Mouse (Mus musculus) hindbrain, postnatal 0 days (tissue): ENCODE results near the gene Spata17. TPM values are rescaled to one million over a fixed set of nuclear protein-coding genes. Genes with fewer than 3 reads are reported as not detected.

ENCODE experiments used
- ATAC-seq: fragments of 200-750 bp; cut with Nextera tagmentation; 2 replicates; pipeline ENCODE4 v1.8.0; 2017; ENCODE audit warnings: mild to moderate bottlenecking, moderate TSS enrichment, moderate library complexity
- DNase-seq: peaks from one replicate; pipeline ENCODE4 v3.0.0-alpha.2; 2015; ENCODE audit warnings: low spot score
- H3K27ac ChIP-seq: fragments of 300-500 bp; sonication (generic); 2 replicates; pipeline ENCODE4 v1.5.1; 2014; ENCODE audit warnings: mild to moderate bottlenecking
- H3K27me3 ChIP-seq: fragments of 300-500 bp; sonication (generic); 2 replicates; pipeline ENCODE4 v1.6.1; 2014; ENCODE audit warnings: low read length, mixed read lengths; ENCODE audit not compliant: insufficient read depth
- H3K36me3 ChIP-seq: fragments of 300-500 bp; sonication (generic); 2 replicates; pipeline ENCODE4 v1.6.1; 2014; ENCODE audit warnings: low read length, mixed read lengths; ENCODE audit not compliant: insufficient read depth
- H3K4me1 ChIP-seq: fragments of 300-500 bp; sonication (generic); 2 replicates; pipeline ENCODE4 v1.6.1; 2014; ENCODE audit warnings: antibody characterized with exemption, low read length, mixed read lengths; ENCODE audit not compliant: insufficient read depth
- H3K4me2 ChIP-seq: fragments of 300-500 bp; sonication (generic); 2 replicates; pipeline ENCODE4 v1.6.1; 2014; ENCODE audit warnings: low read depth, mild to moderate bottlenecking, low read length, moderate library complexity, mixed read lengths
- H3K4me3 ChIP-seq: fragments of 300-500 bp; sonication (generic); 2 replicates; pipeline ENCODE4 v1.5.1; 2014; ENCODE audit warnings: low read length
- H3K9ac ChIP-seq: fragments of 300-500 bp; sonication (generic); replicated peaks from 2 replicates; pipeline ENCODE4 v1.6.1; 2014; ENCODE audit warnings: mild to moderate bottlenecking, low read length, moderate library complexity, mixed read lengths
- H3K9me3 ChIP-seq: fragments of 300-500 bp; sonication (generic); 2 replicates; pipeline ENCODE4 v1.6.1; 2016; ENCODE audit warnings: low read length, mixed read lengths
- CTCF ChIP-seq: IDR thresholded peaks from 2 replicates; pipeline ENCODE4 v1.5.1; 2016; ENCODE audit warnings: antibody characterized with exemption, control low read depth, low read depth
- WGBS: fragments of 180-500 bp; shearing (Covaris S2); extraction: QIAGEN DNeasy Blood & Tissue Kit; methylation state at CpG from one replicate; pipeline ENCODE4 v1.1.7; 2014; 5-methylcytosine and 5-hydroxymethylcytosine counted together
- polyA plus RNA-seq: library from polyadenylated mRNA; unstranded; fragments of >200 nt; fragmentation: Nextera tagmentation; extraction: Ambion mirVana; gene quantifications from 2 replicates; pipeline ENCODE4 v1.2.1, GENCODE M21; 2015
- total RNA-seq: library from RNA; depleted of rRNA; stranded (reverse); fragments of >200 nt; gene quantifications from 2 replicates; pipeline ENCODE4 v1.2.3, GENCODE M21; 2014

The Spata17 gene
- total and polyA plus RNA-seq, 2 experiments from 2014 or later = 0.98 to 1.9 TPM

DNA sequence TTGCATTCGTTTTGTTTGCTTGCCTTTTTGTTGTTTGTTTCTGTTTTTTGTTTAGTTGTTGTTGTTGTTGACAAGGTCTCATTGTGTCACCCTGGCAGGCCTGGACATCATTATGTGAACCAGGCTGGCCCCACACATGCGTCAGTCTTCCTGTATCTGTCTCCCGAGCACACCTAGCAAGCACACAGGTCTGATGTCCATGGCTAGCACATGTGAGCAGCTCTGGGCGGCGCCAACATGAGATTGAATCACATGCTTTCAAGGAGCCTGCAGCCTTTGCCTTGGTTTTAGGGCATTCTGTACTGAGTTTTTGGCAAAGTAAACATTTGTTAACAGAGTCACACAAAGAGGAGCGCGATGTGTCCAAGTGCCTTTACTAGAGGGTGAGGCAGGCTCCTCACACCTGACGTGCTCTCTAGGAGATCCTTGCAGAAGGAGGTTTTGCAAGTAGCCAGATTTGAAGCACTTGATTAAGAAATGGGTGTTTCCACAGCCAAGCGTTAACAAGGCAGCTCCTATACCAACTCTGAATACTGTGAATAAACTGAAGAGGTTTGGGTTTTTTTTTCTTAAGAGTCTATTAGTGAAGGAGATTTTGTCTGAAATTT lies 166.5 kb downstream of the Spata17 start:
- no peaks in the 10 kb centered on the region for H3K36me3 ChIP-seq
- H3K4me2 ChIP-seq = no peak overlapping the region
- no peak overlapping the region for H3K27ac ChIP-seq
- H3K9ac ChIP-seq = no peak overlapping the region
- peaks cover 4% of the 10 kb centered on the region; the same call in 1 of the 2 replicates for H3K4me1 ChIP-seq
- DNase-seq (no peak), ATAC-seq (no peak)
- TF ChIP-seq CTCF = no peak
- H3K27me3 ChIP-seq = no peaks in the 10 kb centered on the region
- no peak overlapping the region for H3K4me3 ChIP-seq
- no peaks in the 10 kb centered on the region for H3K9me3 ChIP-seq
- 90% methylated on average over 9 of the region's 9 CpGs for WGBS

DNA sequence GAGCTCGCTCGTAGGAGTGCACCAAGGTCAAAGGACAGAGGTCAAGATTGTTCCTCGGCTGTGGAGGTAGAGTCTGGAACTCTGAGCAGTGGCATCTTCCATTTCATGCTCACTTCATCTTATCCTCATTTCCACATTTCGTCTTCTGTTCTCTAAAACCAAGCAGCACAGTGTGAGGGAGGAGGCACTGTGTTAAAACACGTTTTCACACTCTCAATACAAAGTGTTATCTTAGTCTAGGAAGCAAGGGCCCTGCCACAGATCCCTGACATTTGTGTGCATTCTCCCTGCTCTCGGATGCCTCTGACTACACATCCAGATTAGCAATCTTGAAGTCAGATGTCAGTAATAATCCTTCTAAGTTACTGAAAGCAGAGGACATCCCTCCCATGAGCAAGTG lies 170.5 kb downstream of the Spata17 start:
- no peak for DNase-seq
- Histone ChIP-seq H3K4me2 (no peak overlapping the region), H3K27me3 (no peaks in the 10 kb centered on the region), H3K9ac (no peak overlapping the region), H3K27ac (no peak overlapping the region), H3K36me3 (no peaks in the 10 kb centered on the region), H3K9me3 (no peaks in the 10 kb centered on the region), H3K4me3 (no peak overlapping the region), H3K4me1 (no peaks in the 10 kb centered on the region)
- TF ChIP-seq CTCF = no peak
- WGBS = 54% methylated on average over 6 of the region's 6 CpGs
- ATAC-seq = no peak

DNA sequence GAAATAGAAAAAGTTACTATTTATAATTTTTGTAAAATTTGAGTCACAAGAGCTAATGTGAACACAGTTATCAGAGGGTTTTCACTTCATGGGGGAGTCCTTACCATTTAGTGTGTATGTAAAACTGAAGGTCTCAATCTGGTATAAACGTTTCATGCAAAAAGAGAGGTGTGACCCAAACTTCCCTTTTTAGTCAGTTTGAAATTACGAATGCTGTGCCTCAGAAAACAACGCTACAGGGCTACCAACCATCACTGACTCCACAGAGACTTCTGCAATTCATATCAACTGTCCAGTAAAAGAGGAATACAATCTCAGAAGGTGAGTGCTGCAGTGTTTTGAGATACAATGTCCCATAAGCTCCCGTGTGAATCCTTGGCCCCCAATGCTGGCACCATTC lies 175.5 kb downstream of the Spata17 start:
- H3K4me3 ChIP-seq = no peak overlapping the region
- no peaks in the 10 kb centered on the region for H3K9me3 ChIP-seq
- DNase-seq = no peak
- no peak for TF ChIP-seq CTCF
- no peak for ATAC-seq
- H3K9ac ChIP-seq = no peak overlapping the region
- H3K4me1 ChIP-seq = no peaks in the 10 kb centered on the region
- H3K4me2 ChIP-seq = no peak overlapping the region
- H3K27ac ChIP-seq = no peak overlapping the region
- 87% methylated on average over 4 of the region's 4 CpGs for WGBS
- no peaks in the 10 kb centered on the region for H3K27me3 ChIP-seq
- no peaks in the 10 kb centered on the region for H3K36me3 ChIP-seq

DNA sequence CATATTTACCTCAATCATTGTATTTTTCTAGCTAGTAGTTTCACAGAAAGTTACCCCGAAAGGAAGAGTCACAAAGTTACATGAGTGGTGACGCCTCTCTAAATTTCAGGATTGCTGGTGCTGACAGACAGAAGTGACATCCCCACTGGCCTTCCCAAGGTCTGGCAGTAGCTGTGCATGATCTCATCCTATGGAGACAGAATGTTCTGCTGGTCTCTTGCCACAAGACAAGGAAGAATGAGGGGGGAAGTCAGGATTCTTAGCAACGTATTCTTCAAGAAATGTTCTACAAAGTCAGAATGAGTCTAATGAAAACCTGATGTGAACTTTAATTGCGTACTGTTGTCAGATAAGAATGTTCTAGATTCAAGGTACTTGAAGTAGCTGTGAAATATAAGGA lies 179.5 kb downstream of the Spata17 start:
- no peaks in the 10 kb centered on the region for H3K27me3 ChIP-seq
- WGBS = 92% methylated on average over 4 of the region's 4 CpGs
- no peak for TF ChIP-seq CTCF
- no peaks in the 10 kb centered on the region for H3K4me1 ChIP-seq
- no peak overlapping the region for H3K4me3 ChIP-seq
- DNase-seq (no peak), ATAC-seq (no peak)
- H3K4me2 ChIP-seq = no peak overlapping the region
- H3K27ac ChIP-seq = no peak overlapping the region
- H3K9ac ChIP-seq = no peak overlapping the region
- no peaks in the 10 kb centered on the region for H3K36me3 ChIP-seq
- H3K9me3 ChIP-seq = no peaks in the 10 kb centered on the region

DNA sequence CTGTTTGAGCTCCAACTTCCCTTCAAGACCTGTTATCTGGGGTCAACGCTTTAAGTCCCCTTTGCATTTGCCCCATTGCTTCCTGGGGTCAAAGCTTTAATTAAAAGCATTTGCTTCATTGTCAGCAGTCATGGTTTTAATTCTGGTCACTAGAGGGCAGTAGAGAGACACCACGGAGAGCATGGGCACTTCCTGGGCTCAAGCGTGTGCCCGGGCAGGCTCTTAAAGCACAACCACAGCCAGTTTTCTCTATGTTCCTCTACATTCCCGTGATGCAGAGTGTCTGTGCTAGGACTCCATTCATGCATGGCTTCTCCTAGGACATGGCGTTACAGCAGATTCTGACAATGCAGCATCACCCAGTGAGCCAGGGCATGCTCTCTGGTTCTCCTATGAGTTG lies 183.5 kb downstream of the Spata17 start:
- H3K9me3 ChIP-seq = no peaks in the 10 kb centered on the region
- peak; percentile 80 for TF ChIP-seq CTCF
- no peak overlapping the region for H3K9ac ChIP-seq
- H3K27ac ChIP-seq = no peak overlapping the region
- H3K4me2 ChIP-seq = no peak overlapping the region
- H3K4me1 ChIP-seq = no peaks in the 10 kb centered on the region
- peak; percentile 79 for DNase-seq
- H3K36me3 ChIP-seq = no peaks in the 10 kb centered on the region
- no peaks in the 10 kb centered on the region for H3K27me3 ChIP-seq
- ATAC-seq = no peak
- WGBS = 38% methylated on average over 6 of the region's 6 CpGs
- no peak overlapping the region for H3K4me3 ChIP-seq

DNA sequence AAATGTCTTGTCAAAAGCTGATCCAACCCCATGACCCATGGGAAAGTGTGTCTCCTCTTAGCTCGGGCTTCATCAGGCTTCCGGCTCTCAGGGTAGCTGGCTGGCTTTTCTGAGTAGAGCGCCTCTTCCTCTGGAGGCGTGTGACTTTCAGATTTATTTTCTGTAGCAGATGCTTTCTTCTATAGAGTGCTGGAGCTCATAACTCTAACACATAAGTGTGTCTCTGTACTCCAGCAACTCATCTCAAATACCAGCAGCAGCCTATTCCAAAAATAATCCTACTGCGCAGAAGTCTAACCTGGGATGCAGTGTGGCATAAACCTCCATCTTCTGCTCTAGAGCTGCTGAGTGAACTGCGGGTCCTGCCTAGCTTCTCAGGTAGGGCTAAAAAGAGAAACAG lies 186.4 kb downstream of the Spata17 start:
- ATAC-seq (no peak), DNase-seq (no peak)
- Histone ChIP-seq H3K27ac (no peak overlapping the region), H3K36me3 (no peaks in the 10 kb centered on the region), H3K4me2 (no peak overlapping the region), H3K4me3 (no peak overlapping the region), H3K27me3 (no peaks in the 10 kb centered on the region), H3K9ac (no peak overlapping the region), H3K4me1 (no peaks in the 10 kb centered on the region), H3K9me3 (no peaks in the 10 kb centered on the region)
- WGBS = 92% methylated on average over 6 of the region's 6 CpGs
- no peak for TF ChIP-seq CTCF

DNA sequence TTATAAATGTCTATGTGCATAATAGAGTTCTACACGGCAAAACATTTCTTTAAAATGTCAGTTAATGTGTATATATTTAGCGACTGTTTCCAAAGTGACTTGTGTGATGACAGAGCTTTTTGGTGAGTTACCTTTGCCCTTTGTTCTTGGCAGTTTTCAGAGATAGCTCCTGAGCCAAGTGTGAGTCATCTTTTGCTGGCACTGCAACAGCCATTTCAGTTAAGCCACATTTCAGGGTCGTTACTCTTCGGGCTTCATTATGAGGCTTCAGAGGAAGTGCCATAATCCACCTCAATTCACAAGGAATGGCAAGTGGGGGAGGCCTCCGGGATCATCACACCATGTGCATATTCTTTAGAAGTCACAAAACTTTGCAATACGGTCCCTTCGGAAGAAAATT lies 195.3 kb downstream of the Spata17 start:
- Histone ChIP-seq H3K36me3 (no peaks in the 10 kb centered on the region), H3K4me2 (no peak overlapping the region), H3K9ac (no peak overlapping the region), H3K4me1 (no peaks in the 10 kb centered on the region), H3K4me3 (no peak overlapping the region), H3K9me3 (no peaks in the 10 kb centered on the region), H3K27me3 (no peaks in the 10 kb centered on the region), H3K27ac (no peak overlapping the region)
- DNase-seq (peak; percentile 20), ATAC-seq (no peak)
- 74% methylated on average over 7 of the region's 7 CpGs for WGBS
- TF ChIP-seq CTCF = no peak
